Mouse (Mus musculus) midbrain, embryonic 12.5 days (tissue): Measurements from ENCODE around the gene Tnfrsf4. TPM values are rescaled to one million over a fixed set of nuclear protein-coding genes. Genes with fewer than 3 reads are reported as not detected.

Experiments used
- ATAC-seq: fragments of 200-750 bp; cut with Nextera tagmentation; 2 replicates; pipeline ENCODE4 v1.8.0; 2017; ENCODE audit warnings: low read depth, moderate TSS enrichment, moderate library complexity; ENCODE audit not compliant: low FRiP score
- H3K27ac ChIP-seq: fragments of 300-500 bp; sonication (generic); replicated peaks from 2 replicates; pipeline ENCODE4 v1.5.1; 2016; ENCODE audit warnings: mild to moderate bottlenecking
- H3K27me3 ChIP-seq: fragments of 300-500 bp; sonication (generic); 2 replicates; pipeline ENCODE4 v1.6.1; 2016; ENCODE audit warnings: mild to moderate bottlenecking
- H3K36me3 ChIP-seq: fragments of 300-500 bp; sonication (generic); 2 replicates; pipeline ENCODE4 v1.6.1; 2016
- H3K4me1 ChIP-seq: fragments of 300-500 bp; sonication (generic); 2 replicates; pipeline ENCODE4 v1.6.1; 2016
- H3K4me2 ChIP-seq: fragments of 300-500 bp; sonication (generic); replicated peaks from 2 replicates; pipeline ENCODE4 v1.6.1; 2016; ENCODE audit warnings: mild to moderate bottlenecking, moderate library complexity
- H3K4me3 ChIP-seq: fragments of 300-500 bp; sonication (generic); 2 replicates; pipeline ENCODE4 v1.5.1; 2016; ENCODE audit warnings: mild to moderate bottlenecking
- H3K9ac ChIP-seq: fragments of 300-500 bp; sonication (generic); replicated peaks from 2 replicates; pipeline ENCODE4 v1.6.1; 2016; ENCODE audit warnings: mild to moderate bottlenecking, moderate library complexity
- H3K9me3 ChIP-seq: fragments of 300-500 bp; sonication (generic); 2 replicates; pipeline ENCODE4 v1.6.1; 2016; ENCODE audit warnings: mild to moderate bottlenecking
- whole genome bisulfite sequencing: fragments of 180-500 bp; shearing (Covaris S2); methylation state at CpG from one replicate; pipeline ENCODE4 v1.1.7; 2016; 5-methylcytosine and 5-hydroxymethylcytosine counted together
- polyA plus RNA-seq: library from polyadenylated mRNA; unstranded; fragments of >200 nt; fragmentation: Nextera tagmentation; extraction: Ambion mirVana; gene quantifications from 2 replicates; pipeline ENCODE4 v1.2.1, GENCODE M21; 2016

The Tnfrsf4 gene
- polyA plus RNA-seq, 1 experiment from 2014 or later = 0.52 TPM

DNA sequence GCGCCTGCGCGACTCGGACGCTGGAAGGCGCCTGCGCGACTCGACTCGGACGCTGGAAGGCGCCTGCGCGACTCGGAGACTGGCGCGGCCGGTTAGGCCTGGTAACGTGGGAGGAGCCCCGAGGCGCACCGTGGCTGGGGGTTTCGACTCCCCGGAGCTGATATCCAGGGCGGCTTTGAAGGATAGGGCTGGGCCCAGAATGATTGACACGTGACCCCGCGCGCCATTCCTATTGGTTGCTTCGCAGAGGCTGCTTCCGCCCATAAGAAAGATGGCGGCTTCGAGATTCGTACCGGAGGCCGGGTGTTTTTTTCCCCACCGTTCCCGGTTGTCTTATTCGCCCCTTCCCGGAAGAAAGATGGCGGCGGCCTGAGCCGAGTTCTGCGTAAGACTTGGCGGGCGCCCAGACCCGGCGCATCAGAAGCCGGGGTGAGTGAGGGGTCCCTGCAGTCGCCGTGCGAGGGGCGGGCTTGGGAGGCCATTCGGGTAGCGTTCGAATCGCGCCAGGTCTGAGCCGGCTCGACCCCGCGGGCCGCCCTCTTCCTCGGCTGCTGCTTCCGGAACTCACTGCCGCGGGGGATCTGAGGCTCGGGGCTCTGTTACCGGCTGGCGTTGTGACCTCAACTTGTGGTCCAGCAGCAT, 20.6 kb upstream of the Tnfrsf4 start:
- H3K4me2 ChIP-seq = peak overlapping the region; percentile 61
- peak; percentile 83 for ATAC-seq
- H3K4me3 ChIP-seq = peak overlapping the region; percentile 76
- peaks cover 30% of the 10 kb centered on the region for H3K4me1 ChIP-seq
- H3K9me3 ChIP-seq = no peaks in the 10 kb centered on the region
- no peaks in the 10 kb centered on the region for H3K27me3 ChIP-seq
- H3K9ac ChIP-seq = peak overlapping the region; percentile 71
- under 1% methylated on average over 70 of the region's 70 CpGs for WGBS
- peaks cover 22% of the 10 kb centered on the region for H3K36me3 ChIP-seq
- peak overlapping the region; percentile 84 for H3K27ac ChIP-seq

DNA sequence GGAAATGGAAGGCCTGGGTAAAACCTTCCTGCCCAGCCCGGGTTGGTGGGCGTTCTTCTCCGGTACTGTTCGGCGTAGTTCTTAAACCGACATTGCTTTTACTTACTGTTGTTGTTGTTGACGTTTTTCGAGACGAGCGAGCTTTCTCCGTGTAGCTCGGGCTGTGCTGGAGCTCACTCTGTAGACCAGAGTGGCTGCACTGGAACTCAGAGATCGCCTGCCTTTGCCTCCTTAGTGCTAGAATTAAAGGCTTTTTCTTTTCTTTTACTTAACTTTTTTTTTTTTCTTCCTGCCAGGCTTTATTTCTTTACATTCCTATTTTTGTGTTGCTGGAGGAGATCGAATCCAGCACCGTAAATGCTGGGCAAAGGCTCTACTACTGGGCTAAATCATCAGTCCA, 20.0 kb upstream of the Tnfrsf4 start:
- no peaks in the 10 kb centered on the region for H3K27me3 ChIP-seq
- WGBS = 6% methylated on average over 15 of the region's 15 CpGs
- no peak for ATAC-seq
- peak overlapping the region; percentile 61 for H3K4me2 ChIP-seq
- H3K4me1 ChIP-seq = peaks cover 30% of the 10 kb centered on the region
- peak overlapping the region; percentile 76 for H3K4me3 ChIP-seq
- no peaks in the 10 kb centered on the region for H3K9me3 ChIP-seq
- H3K36me3 ChIP-seq = peaks cover 28% of the 10 kb centered on the region
- peak overlapping the region; percentile 84 for H3K27ac ChIP-seq
- H3K9ac ChIP-seq = peak overlapping the region; percentile 71

DNA sequence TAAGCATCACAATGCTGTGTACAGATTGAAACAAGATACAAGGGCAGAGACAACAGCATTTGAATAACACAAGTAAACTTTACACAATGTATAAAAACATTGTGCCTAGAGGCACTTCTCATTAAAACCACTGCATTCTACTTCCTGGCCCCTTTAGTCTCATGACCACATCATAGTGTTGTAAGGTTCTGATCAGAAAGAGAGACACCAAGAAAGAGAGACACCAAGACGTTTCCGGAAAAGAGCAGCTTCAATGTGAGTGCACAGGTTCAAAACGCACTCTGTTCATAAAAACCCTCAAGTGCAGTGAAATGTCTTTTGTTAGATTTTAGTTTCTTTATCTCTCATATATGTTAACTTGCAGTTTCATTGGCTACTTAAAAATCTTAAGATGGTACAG, 9.5 kb upstream of the Tnfrsf4 start:
- ATAC-seq = no peak
- Histone ChIP-seq H3K27ac (no peak overlapping the region), H3K4me3 (no peak overlapping the region), H3K27me3 (no peaks in the 10 kb centered on the region), H3K4me2 (no peak overlapping the region), H3K4me1 (no peaks in the 10 kb centered on the region), H3K36me3 (peaks cover 94% of the 10 kb centered on the region), H3K9me3 (no peaks in the 10 kb centered on the region), H3K9ac (no peak overlapping the region)
- 91% methylated on average over 3 of the region's 3 CpGs for WGBS

DNA sequence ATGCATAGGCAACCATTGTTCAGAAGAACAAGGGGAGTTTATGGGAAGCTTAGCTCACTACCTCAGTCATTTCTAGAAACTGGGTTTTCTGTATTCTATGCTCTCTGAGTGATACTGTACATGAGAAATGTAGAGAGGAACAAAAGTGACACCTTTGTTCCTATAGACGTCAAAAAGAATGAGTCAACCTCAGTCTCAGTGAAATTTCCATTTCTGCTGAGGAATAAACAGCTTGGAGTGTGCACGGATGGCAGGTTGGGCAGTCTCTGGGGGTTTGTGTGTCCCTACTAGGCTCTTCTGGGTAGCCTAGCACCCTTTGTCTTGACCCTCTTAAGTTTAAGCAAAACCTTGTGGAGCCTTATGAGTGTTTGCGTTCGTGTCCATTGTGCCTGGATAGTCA, 5.3 kb upstream of the Tnfrsf4 start:
- Histone ChIP-seq H3K4me3 (no peak overlapping the region), H3K36me3 (peaks cover 93% of the 10 kb centered on the region), H3K4me2 (no peak overlapping the region), H3K27me3 (no peaks in the 10 kb centered on the region), H3K27ac (no peak overlapping the region), H3K9ac (no peak overlapping the region), H3K4me1 (no peaks in the 10 kb centered on the region), H3K9me3 (no peaks in the 10 kb centered on the region)
- no peak for ATAC-seq
- 97% methylated on average over 4 of the region's 4 CpGs for WGBS

DNA sequence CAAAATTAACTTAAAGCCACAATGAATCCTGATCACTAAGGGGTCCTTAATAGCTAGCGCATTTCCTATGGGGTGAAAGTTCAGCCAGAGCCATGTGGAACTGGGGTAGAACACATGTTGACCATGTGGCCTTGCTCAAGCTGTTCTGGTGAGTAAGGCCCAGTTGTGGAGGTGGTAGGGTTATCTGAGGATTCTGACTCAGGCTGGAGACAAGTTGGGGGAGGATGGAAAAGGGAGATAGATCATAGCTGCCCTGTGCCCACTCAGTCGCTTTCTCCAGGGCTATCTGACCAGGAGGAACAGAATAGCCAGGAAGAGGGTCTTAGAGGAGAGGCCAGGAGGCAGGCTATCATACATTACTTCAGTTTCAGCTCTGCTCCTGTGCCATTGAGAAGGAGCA, 793 bp downstream of the Tnfrsf4 start:
- peaks cover 60% of the 10 kb centered on the region for H3K36me3 ChIP-seq
- no peak overlapping the region for H3K4me2 ChIP-seq
- 93% methylated on average over 2 of the region's 2 CpGs for WGBS
- no peak overlapping the region for H3K9ac ChIP-seq
- ATAC-seq = no peak
- H3K4me3 ChIP-seq = no peak overlapping the region
- H3K27me3 ChIP-seq = no peaks in the 10 kb centered on the region
- H3K27ac ChIP-seq = no peak overlapping the region
- no peaks in the 10 kb centered on the region for H3K4me1 ChIP-seq
- no peaks in the 10 kb centered on the region for H3K9me3 ChIP-seq

DNA sequence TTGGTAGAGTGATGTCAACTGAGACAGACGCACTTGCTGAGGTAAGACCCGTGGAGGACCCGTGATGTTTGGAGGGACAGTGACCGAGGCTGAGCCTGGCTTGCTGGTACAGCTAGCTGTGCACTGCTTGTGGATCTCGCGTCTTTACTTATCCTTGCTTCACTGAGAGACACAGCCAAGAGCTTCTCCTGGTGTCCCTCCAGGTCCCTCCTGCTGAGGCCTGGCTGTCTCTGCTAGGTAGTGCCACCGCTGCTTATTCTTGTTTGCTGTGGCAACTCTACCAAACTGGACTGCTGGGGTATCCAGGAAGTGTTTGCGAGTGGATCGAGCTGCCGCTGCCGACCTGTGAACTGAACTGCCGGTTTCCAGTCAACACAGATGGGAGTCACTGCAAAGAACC, 6.1 kb downstream of the Tnfrsf4 start:
- Histone ChIP-seq H3K9ac (no peak overlapping the region), H3K36me3 (peaks cover 19% of the 10 kb centered on the region; the same call in 1 of the 2 replicates), H3K27me3 (no peaks in the 10 kb centered on the region), H3K4me3 (no peak overlapping the region), H3K27ac (no peak overlapping the region), H3K4me2 (no peak overlapping the region), H3K9me3 (no peaks in the 10 kb centered on the region), H3K4me1 (no peaks in the 10 kb centered on the region)
- WGBS = 87% methylated on average over 12 of the region's 12 CpGs
- no peak for ATAC-seq

DNA sequence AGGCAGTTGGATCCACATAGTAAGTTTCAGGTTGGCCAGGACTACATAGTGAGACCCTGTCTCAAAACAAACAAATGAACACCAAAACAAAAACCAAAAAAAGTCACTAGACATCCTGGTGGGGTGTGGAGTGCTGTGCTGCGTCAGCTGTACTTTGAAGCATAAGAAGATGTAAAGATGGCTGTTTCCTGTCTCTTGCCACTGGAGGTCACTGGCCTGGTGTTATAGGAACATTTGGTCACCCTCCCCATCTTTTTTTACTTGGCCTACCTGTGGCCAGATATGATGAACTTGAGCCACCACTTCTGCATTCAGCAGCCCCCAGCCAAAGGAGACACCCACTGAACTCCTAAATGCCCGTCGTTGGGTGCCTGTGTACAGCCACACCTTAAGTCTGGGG, 7.7 kb downstream of the Tnfrsf4 start:
- Histone ChIP-seq H3K36me3 (peaks cover 17% of the 10 kb centered on the region; the same call in 1 of the 2 replicates), H3K4me1 (no peaks in the 10 kb centered on the region), H3K4me2 (no peak overlapping the region), H3K9ac (no peak overlapping the region), H3K9me3 (no peaks in the 10 kb centered on the region), H3K4me3 (no peak overlapping the region), H3K27ac (no peak overlapping the region), H3K27me3 (no peaks in the 10 kb centered on the region)
- WGBS = 81% methylated on average over 3 of the region's 3 CpGs
- ATAC-seq = no peak

DNA sequence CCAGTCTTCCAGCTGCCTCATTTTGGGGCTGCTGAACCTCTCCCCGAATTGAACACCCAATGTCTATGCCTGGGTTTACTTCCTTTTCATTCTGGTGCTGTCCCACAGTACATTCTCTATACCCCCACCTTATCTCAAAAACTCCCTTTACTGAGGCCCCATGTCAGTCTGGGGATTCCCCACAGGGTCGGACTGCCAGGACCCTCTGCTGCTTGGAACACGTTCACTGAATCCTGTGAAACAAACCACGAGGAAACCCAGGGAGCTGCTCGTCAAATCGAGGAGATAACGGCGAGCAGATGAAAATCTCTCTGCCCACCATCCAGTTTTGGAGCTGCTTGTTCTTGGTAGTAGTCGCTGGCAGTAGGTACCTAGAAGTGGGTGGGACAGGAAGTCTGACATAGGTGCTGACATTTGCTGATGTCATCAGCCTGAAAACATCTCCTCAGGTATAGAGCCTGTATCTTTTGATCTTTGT, 8.3 kb downstream of the Tnfrsf4 start:
- Histone ChIP-seq H3K27ac (no peak overlapping the region), H3K9me3 (no peaks in the 10 kb centered on the region), H3K27me3 (no peaks in the 10 kb centered on the region), H3K9ac (no peak overlapping the region), H3K4me2 (no peak overlapping the region), H3K36me3 (peaks cover 19% of the 10 kb centered on the region; the same call in 1 of the 2 replicates), H3K4me3 (no peak overlapping the region), H3K4me1 (no peaks in the 10 kb centered on the region)
- 83% methylated on average over 9 of the region's 9 CpGs for WGBS
- no peak for ATAC-seq

DNA sequence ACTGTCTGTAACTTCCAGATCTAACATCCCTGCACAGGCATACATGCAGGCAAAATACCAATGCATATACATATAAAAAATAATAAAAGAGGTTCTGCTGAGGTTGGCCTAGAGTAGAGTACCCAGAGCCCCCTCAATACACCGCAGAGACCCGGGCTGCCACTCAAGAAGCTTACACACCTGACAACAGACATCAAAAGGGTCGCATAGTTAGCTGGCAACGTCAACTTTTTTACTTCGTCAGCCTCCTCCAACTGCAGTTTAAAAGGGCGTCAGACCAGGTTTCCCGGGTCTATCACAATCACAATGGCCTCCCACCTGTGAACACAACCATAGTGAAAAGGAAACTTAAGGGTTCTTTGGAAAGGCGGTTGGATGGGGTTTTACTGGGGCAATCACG, 9.9 kb downstream of the Tnfrsf4 start:
- no peak overlapping the region for H3K27ac ChIP-seq
- H3K4me3 ChIP-seq = no peak overlapping the region
- H3K9me3 ChIP-seq = no peaks in the 10 kb centered on the region
- H3K4me2 ChIP-seq = no peak overlapping the region
- H3K9ac ChIP-seq = no peak overlapping the region
- 85% methylated on average over 9 of the region's 9 CpGs for WGBS
- H3K36me3 ChIP-seq = peaks cover 34% of the 10 kb centered on the region
- H3K4me1 ChIP-seq = no peaks in the 10 kb centered on the region
- ATAC-seq = no peak
- no peaks in the 10 kb centered on the region for H3K27me3 ChIP-seq

DNA sequence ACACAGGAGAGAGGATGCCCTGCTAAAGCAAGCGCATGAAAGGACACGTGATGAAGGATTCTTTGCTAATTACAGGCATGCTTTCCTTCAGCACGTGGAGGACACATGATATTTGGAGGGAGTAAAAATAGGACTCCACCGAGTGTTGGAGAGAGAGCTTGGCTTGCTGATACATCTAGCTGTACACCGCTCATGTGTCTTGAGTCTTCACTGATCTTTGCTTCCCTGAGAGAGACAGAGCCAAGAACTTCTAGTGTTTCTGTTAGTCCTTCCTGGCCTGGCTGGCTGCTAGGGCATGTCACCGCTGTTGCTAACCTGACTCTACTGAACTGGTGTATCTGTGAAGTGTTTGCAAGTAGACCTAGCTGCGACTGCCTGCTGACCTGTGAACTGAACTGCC, 10.5 kb downstream of the Tnfrsf4 start:
- 95% methylated on average over 7 of the region's 7 CpGs for WGBS
- Histone ChIP-seq H3K4me2 (no peak overlapping the region), H3K36me3 (peaks cover 36% of the 10 kb centered on the region), H3K4me3 (no peak overlapping the region), H3K9ac (no peak overlapping the region), H3K27me3 (no peaks in the 10 kb centered on the region), H3K27ac (no peak overlapping the region), H3K9me3 (no peaks in the 10 kb centered on the region), H3K4me1 (no peaks in the 10 kb centered on the region)
- ATAC-seq = no peak

DNA sequence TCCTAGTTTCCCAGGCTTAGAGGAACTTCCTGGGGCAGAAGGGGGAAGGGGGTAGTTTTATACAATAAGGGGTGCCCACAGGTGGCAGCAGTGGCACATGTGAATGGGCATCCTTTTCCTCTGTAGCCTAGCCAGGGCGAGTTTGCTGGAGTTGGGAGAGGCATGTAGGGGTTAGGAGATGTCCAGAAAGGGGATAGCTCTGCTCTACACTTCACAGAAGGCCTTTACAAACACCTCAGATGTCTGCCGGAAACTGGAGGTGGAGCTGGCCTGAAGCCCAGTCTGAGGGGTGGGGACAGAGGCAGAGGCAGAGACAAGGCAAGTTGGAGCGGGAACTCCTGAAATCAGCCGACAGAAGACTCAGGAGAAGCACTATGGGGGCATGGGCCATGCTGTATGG, 12.4 kb downstream of the Tnfrsf4 start, which contains the start of gene Tnfrsf18:
Gene Tnfrsf18, plus strand, starts transcription at position 152 of the 400 bp plus-strand sequence.
- Histone ChIP-seq H3K4me2 (no peak within 1 kb of the TSS), H3K4me1 (peaks cover 8% of the 10 kb centered on the region), H3K4me3 (no peak within 1 kb of the TSS), H3K9ac (no peak within 1 kb of the TSS), H3K27ac (no peak within 1 kb of the TSS), H3K27me3 (no peaks in the 10 kb centered on the region), H3K36me3 (peaks cover 33% of the 10 kb centered on the region), H3K9me3 (no peaks in the 10 kb centered on the region)
- WGBS = 66% methylated on average over 4 of the region's 4 CpGs
- ATAC-seq = no peak

DNA sequence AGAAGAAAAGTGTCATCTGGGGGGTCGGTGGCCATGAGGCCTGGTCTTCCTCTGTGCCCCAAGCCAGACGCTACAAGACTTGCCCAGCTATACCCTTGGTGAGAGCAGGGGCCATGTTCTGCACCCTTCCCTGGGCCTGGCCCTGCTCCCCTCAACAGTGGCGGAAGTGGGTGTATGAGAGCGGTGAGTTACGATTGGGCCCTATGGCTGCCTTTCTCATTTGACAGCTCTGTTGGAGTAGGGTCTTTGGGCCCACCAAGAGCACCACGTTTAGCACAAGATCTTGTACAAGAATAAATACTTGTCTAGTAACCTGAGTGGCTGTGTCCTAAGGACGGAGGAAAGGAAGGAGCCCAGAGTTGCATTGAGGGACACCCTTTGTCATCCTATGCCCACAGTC, 14.9 kb downstream of the Tnfrsf4 start:
- no peak for ATAC-seq
- Histone ChIP-seq H3K9ac (no peak overlapping the region), H3K4me3 (no peak overlapping the region), H3K4me1 (peaks cover 24% of the 10 kb centered on the region), H3K27ac (no peak overlapping the region), H3K4me2 (no peak overlapping the region), H3K27me3 (no peaks in the 10 kb centered on the region), H3K9me3 (no peaks in the 10 kb centered on the region), H3K36me3 (peaks cover 33% of the 10 kb centered on the region)
- WGBS = 95% methylated on average over 7 of the region's 7 CpGs

DNA sequence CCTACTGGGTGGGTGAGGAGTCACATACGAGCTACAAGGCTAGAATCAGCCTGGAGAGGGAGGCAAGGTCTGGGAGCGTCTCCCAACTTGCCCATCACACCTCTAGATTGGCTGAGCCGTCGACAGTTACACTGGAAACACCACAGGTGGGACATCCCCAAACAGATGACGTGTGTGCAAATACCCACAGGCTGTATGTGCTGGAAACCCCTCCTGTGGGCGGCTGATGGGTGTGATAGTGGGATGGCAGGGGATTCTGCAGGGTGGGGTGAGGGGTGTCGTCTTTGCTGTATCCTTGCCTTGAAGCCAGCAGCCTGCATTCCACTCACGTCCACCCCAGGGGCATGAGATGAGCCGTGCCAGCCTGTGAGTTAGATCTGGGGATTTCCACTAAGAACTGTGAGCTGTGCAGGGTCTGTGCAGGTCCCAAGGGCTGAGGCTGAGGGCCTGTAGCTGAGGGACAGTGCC, 17.0 kb downstream of the Tnfrsf4 start:
- H3K4me2 ChIP-seq = peak overlapping the region; percentile 62
- ATAC-seq = no peak
- H3K27ac ChIP-seq = peak overlapping the region; percentile 90
- peak overlapping the region; percentile 60 for H3K9ac ChIP-seq
- H3K36me3 ChIP-seq = peaks cover 30% of the 10 kb centered on the region
- H3K4me3 ChIP-seq = peak overlapping the region; percentile 52
- peaks cover 32% of the 10 kb centered on the region for H3K4me1 ChIP-seq
- peaks cover 21% of the 10 kb centered on the region for H3K27me3 ChIP-seq
- H3K9me3 ChIP-seq = no peaks in the 10 kb centered on the region
- 64% methylated on average over 9 of the region's 9 CpGs for WGBS
